Mouse (Mus musculus) cortical plate, adult 2 months (tissue): ENCODE measurements around the gene Idh3g.

Source experiments
- CTCF ChIP-seq: fragments of 200-500 bp; IDR thresholded peaks from 2 replicates; pipeline ENCODE4 v1.5.1; 2011; ENCODE audit warnings: mild to moderate bottlenecking, control low read depth, low read length; ENCODE audit not compliant: insufficient read depth; ENCODE audit errors: extremely low read depth
- POLR2A ChIP-seq: fragments of 200-500 bp; IDR thresholded peaks from 2 replicates; pipeline ENCODE4 v1.6.1; 2011; ENCODE audit warnings: mild to moderate bottlenecking, low read length, control low read depth; ENCODE audit not compliant: insufficient read depth; ENCODE audit errors: extremely low read depth

- no peak for TF ChIP-seq CTCF
- no peak for TF ChIP-seq POLR2A
Measured at GRCm38 (mm10) chrX:73758611-73759290, 27.9 kb downstream of the Idh3g start.
